16 mouse cellular contexts compared by ENCODE assay signal in genomic region chr15:28856419-28856818, GRCm38 (mm10).
"Had no signal": no experiment of that assay in that cellular context is flagged by ENCODE, and none has a peak within 500 bp of the region (broad histone marks: within the 10 kb centered on the region; RNA-seq: fewer than 3 reads in every experiment).

No protein-coding gene starts in this region.

- H3K9me3 ChIP-seq: limb, embryonic 13.5 days; liver, embryonic 15.5 days; midbrain, embryonic 13.5 days had no signal

- H3K9ac ChIP-seq: limb, embryonic 13.5 days; liver, embryonic 15.5 days; lung, embryonic 14.5 days; midbrain, embryonic 13.5 days had no signal

- H3K27me3 ChIP-seq: limb, embryonic 13.5 days; liver, embryonic 15.5 days; midbrain, embryonic 13.5 days had no signal

- H3K4me1 ChIP-seq: limb, embryonic 13.5 days; liver, embryonic 15.5 days; midbrain, embryonic 13.5 days had no signal

- H3K4me3 ChIP-seq: layer of hippocampus, adult 2 months; limb, embryonic 13.5 days; liver, embryonic 15.5 days; midbrain, embryonic 13.5 days had no signal

- H3K27ac ChIP-seq: layer of hippocampus, adult 2 months; limb, embryonic 13.5 days; liver, embryonic 15.5 days; midbrain, embryonic 13.5 days had no signal

- H3K36me3 ChIP-seq: limb, embryonic 13.5 days; liver, embryonic 15.5 days; midbrain, embryonic 13.5 days had no signal

- H3K4me2 ChIP-seq: limb, embryonic 13.5 days; liver, embryonic 15.5 days; lung, embryonic 14.5 days; midbrain, embryonic 13.5 days had no signal

- ATAC-seq: intestine, postnatal 0 days; midbrain, embryonic 13.5 days had no signal

- DNase-seq: kidney, adult 9 months; kidney, postnatal 10 days; kidney, postnatal 4 days; left cerebral cortex, postnatal 4 days; lung, embryonic 14.5 days; lung, postnatal 10 days; lung, postnatal 4 days; right cerebral cortex, adult 18-20 months; spleen, adult 18-20 months; thymus, adult 18-20 months; thymus, postnatal 14 days had no signal
